Mouse (Mus musculus) midbrain, embryonic 16.5 days (tissue): ENCODE results near the gene Pmfbp1. TPM values are rescaled to one million over a fixed set of nuclear protein-coding genes. Genes with fewer than 3 reads are reported as not detected.
A peak's percentile ranks its signal among the peaks of the same experiment; 100 is the strongest.

Experiments used
- ATAC-seq: fragments of 200-750 bp; cut with Nextera tagmentation; 2 replicates; pipeline ENCODE4 v1.8.0; 2017; ENCODE audit warnings: moderate TSS enrichment
- H3K27ac ChIP-seq: fragments of 300-500 bp; sonication (generic); 2 replicates; pipeline ENCODE4 v1.5.1; 2014; ENCODE audit warnings: mild to moderate bottlenecking, low read length, mixed read lengths
- H3K27me3 ChIP-seq: fragments of 300-500 bp; sonication (generic); 2 replicates; pipeline ENCODE4 v1.6.1; 2014; ENCODE audit warnings: low read depth, low read length, mixed read lengths; ENCODE audit not compliant: control insufficient read depth, insufficient read depth
- H3K36me3 ChIP-seq: fragments of 300-500 bp; sonication (generic); 2 replicates; pipeline ENCODE4 v1.6.1; 2014; ENCODE audit warnings: mild to moderate bottlenecking, low read length, moderate library complexity, mixed read lengths; ENCODE audit not compliant: control insufficient read depth, insufficient read depth
- H3K4me1 ChIP-seq: fragments of 300-500 bp; sonication (generic); 2 replicates; pipeline ENCODE4 v1.6.1; 2014; ENCODE audit warnings: mild to moderate bottlenecking, low read length, mixed read lengths; ENCODE audit not compliant: control insufficient read depth, insufficient read depth
- H3K4me2 ChIP-seq: fragments of 300-500 bp; sonication (generic); 2 replicates; pipeline ENCODE4 v1.6.1; 2014; ENCODE audit warnings: mild to moderate bottlenecking, low read length, mixed read lengths
- H3K4me3 ChIP-seq: fragments of 300-500 bp; sonication (generic); 2 replicates; pipeline ENCODE4 v1.5.1; 2014; ENCODE audit warnings: low read depth, mild to moderate bottlenecking, low read length, moderate library complexity, mixed read lengths
- H3K9ac ChIP-seq: fragments of 300-500 bp; sonication (generic); 2 replicates; pipeline ENCODE4 v1.6.1; 2014; ENCODE audit warnings: low read depth, low read length, mixed read lengths
- H3K9me3 ChIP-seq: fragments of 300-500 bp; sonication (generic); replicated peaks from 2 replicates; pipeline ENCODE4 v1.6.1; 2014; ENCODE audit warnings: mild to moderate bottlenecking, low read length, mixed read lengths; ENCODE audit not compliant: control insufficient read depth, poor library complexity, severe bottlenecking
- WGBS: fragments of 180-500 bp; shearing (Covaris S2); extraction: QIAGEN DNeasy Blood & Tissue Kit; methylation state at CpG from one replicate; pipeline ENCODE4 v1.1.7; 2014; 5-methylcytosine and 5-hydroxymethylcytosine counted together
- polyA plus RNA-seq: library from polyadenylated mRNA; unstranded; fragments of >200 nt; fragmentation: Nextera tagmentation; extraction: Ambion mirVana; gene quantifications from 2 replicates; pipeline ENCODE4 v1.2.1, GENCODE M21; 2015

Gene Pmfbp1
- polyA plus RNA-seq, 1 experiment from 2014 or later, result 2.1 TPM

GRCm38 (mm10) chr8:109465056-109465455 is 28.8 kb upstream of the Pmfbp1 start:
- Histone ChIP-seq H3K27ac (peak overlapping the region; percentile 92), H3K36me3 (no peaks in the 10 kb centered on the region), H3K9ac (0 out of 2 replicates have a peak overlapping the region, but pooled peaks have one; percentile 6), H3K4me1 (peaks cover 56% of the 10 kb centered on the region), H3K27me3 (no peaks in the 10 kb centered on the region), H3K9me3 (no peaks in the 10 kb centered on the region), H3K4me3 (no peak overlapping the region), H3K4me2 (peak overlapping the region; percentile 23; the same call in 1 of the 2 replicates)
- 0 out of 2 replicates have a peak, but pooled peaks have one; percentile 36 for ATAC-seq
- WGBS, result 35% methylated on average over 3 of the region's 3 CpGs

- Histone ChIP-seq H3K27me3 (no peaks in the 10 kb centered on the region), H3K36me3 (no peaks in the 10 kb centered on the region), H3K9ac (peak overlapping the region; percentile 6; the same call in 1 of the 2 replicates), H3K9me3 (no peaks in the 10 kb centered on the region), H3K4me3 (no peak overlapping the region), H3K4me2 (no peak overlapping the region), H3K27ac (peak overlapping the region; percentile 92), H3K4me1 (peaks cover 56% of the 10 kb centered on the region)
- 41% methylated on average over 3 of the region's 3 CpGs for WGBS
- ATAC-seq, result no peak
These were observed 28.1 kb upstream of the Pmfbp1 start for GRCm38 (mm10) chr8:109465761-109466160.

GRCm38 (mm10) chr8:109467516-109467915 is 26.3 kb upstream of the Pmfbp1 start:
- H3K4me3 ChIP-seq, result no peak overlapping the region
- 18% methylated on average over 5 of the region's 5 CpGs for WGBS
- H3K9me3 ChIP-seq, result no peaks in the 10 kb centered on the region
- H3K27ac ChIP-seq, result no peak overlapping the region
- no peak overlapping the region for H3K9ac ChIP-seq
- peaks cover 58% of the 10 kb centered on the region for H3K4me1 ChIP-seq
- H3K4me2 ChIP-seq, result no peak overlapping the region
- no peaks in the 10 kb centered on the region for H3K27me3 ChIP-seq
- no peaks in the 10 kb centered on the region for H3K36me3 ChIP-seq
- 0 out of 2 replicates have a peak, but pooled peaks have one; percentile 61 for ATAC-seq

DNA sequence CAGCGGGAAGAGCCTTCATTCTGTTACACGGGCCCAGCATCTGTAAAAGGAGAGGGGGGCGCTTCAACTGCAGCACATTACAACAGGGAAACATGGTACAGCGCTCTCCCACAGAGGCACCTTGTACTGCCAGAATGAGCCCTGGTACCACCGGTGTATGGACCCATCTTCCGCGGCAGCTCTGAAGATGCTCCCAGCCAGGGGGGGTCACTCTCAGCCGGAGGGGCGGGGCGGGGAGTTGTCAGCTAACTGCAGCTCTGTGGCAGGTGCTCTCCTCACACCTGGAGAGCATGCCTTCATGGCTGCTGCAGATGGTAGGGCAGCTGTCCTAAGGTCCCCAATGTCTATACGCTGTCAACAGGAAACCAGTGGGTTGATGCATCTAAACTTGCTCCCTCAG is 25.7 kb upstream of the Pmfbp1 start:
- ATAC-seq, result no peak
- no peak overlapping the region for H3K9ac ChIP-seq
- WGBS, result 78% methylated on average over 11 of the region's 11 CpGs
- H3K9me3 ChIP-seq, result no peaks in the 10 kb centered on the region
- H3K4me1 ChIP-seq, result peaks cover 60% of the 10 kb centered on the region
- H3K4me3 ChIP-seq, result no peak overlapping the region
- H3K36me3 ChIP-seq, result no peaks in the 10 kb centered on the region
- H3K4me2 ChIP-seq, result no peak overlapping the region
- no peaks in the 10 kb centered on the region for H3K27me3 ChIP-seq
- peak overlapping the region; percentile 3; the same call in 1 of the 2 replicates for H3K27ac ChIP-seq

GRCm38 (mm10) chr8:109471876-109472275 is 22.0 kb upstream of the Pmfbp1 start:
- peaks cover 33% of the 10 kb centered on the region for H3K4me1 ChIP-seq
- no peaks in the 10 kb centered on the region for H3K27me3 ChIP-seq
- H3K9ac ChIP-seq, result no peak overlapping the region
- no peak overlapping the region for H3K4me3 ChIP-seq
- H3K36me3 ChIP-seq, result no peaks in the 10 kb centered on the region
- WGBS, result 80% methylated on average over 6 of the region's 6 CpGs
- no peak overlapping the region for H3K4me2 ChIP-seq
- no peak overlapping the region for H3K27ac ChIP-seq
- ATAC-seq, result no peak
- no peaks in the 10 kb centered on the region for H3K9me3 ChIP-seq

- 84% methylated on average over 8 of the region's 8 CpGs for WGBS
- Histone ChIP-seq H3K27ac (peak overlapping the region; percentile 50; the same call in 1 of the 2 replicates), H3K9ac (no peak overlapping the region)
These were observed 21.4 kb upstream of the Pmfbp1 start for GRCm38 (mm10) chr8:109472400-109472799.

DNA sequence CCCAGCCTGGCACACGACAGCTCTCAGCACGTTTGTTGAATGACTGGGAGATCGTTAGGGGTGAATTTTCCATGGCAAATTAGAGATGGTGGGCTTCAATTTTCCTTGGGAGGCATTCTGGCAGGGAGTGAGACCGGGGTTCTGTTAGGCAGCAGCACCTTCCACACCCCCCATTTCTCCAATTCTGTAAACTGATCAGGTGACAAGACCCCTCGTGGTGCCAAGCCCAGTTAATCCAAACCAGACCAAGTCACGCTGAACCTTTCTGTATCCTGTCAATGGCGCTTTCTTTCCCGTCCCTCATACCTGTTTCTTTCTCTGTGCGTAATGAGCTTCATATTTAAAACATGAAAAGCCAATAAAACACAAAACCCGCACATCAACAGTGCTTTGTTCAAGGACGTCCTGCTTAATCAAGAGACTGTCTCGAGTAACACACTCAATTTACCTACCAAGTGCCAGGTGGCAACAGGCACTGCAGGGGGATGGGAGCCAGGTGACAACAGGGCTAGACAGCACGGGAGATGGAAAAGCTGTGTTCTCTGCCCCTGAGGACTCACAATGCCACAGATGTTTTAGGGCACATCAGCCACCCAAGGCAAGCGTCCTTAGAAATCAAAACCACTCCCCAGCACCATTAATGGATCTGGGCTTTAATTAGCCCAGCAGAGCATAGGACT is 19.2 kb upstream of the Pmfbp1 start:
- Histone ChIP-seq H3K9me3 (no peaks in the 10 kb centered on the region), H3K27ac (no peak overlapping the region), H3K4me1 (peaks cover 20% of the 10 kb centered on the region), H3K4me2 (no peak overlapping the region), H3K36me3 (no peaks in the 10 kb centered on the region), H3K9ac (no peak overlapping the region), H3K4me3 (no peak overlapping the region), H3K27me3 (no peaks in the 10 kb centered on the region)
- WGBS, result 39% methylated on average over 14 of the region's 14 CpGs
- no peak for ATAC-seq

More at GRCm38 (mm10) chr8:109472400-109472799, 21.4 kb upstream of the Pmfbp1 start:
- no peaks in the 10 kb centered on the region for H3K36me3 ChIP-seq
- no peak for ATAC-seq
- H3K27me3 ChIP-seq, result no peaks in the 10 kb centered on the region
- H3K4me3 ChIP-seq, result no peak overlapping the region
- peaks cover 29% of the 10 kb centered on the region for H3K4me1 ChIP-seq
- no peaks in the 10 kb centered on the region for H3K9me3 ChIP-seq
- no peak overlapping the region for H3K4me2 ChIP-seq

DNA sequence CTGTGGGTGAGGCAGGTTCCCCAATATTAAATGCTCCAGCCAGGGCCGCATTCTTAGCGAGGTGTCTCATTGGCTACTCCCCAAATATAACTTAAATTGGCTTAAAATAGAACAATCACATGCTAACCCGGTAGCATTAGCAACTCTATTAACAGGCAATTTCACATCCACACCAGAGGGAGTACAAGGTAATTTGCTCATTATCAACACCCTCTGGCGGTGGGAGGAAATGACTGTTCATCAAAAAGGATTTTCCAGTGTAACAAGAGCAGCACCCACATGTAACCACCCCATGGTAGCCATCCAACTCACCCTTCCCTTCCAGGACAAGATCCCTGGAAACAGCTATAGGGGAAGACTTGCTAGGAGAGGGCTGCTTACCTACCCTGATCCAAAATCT is 18.4 kb upstream of the Pmfbp1 start:
- no peak for ATAC-seq
- Histone ChIP-seq H3K4me3 (no peak overlapping the region), H3K27me3 (no peaks in the 10 kb centered on the region), H3K4me1 (peaks cover 16% of the 10 kb centered on the region), H3K36me3 (no peaks in the 10 kb centered on the region), H3K9me3 (no peaks in the 10 kb centered on the region), H3K4me2 (no peak overlapping the region), H3K9ac (no peak overlapping the region), H3K27ac (no peak overlapping the region)
- 58% methylated on average over 4 of the region's 4 CpGs for WGBS

DNA sequence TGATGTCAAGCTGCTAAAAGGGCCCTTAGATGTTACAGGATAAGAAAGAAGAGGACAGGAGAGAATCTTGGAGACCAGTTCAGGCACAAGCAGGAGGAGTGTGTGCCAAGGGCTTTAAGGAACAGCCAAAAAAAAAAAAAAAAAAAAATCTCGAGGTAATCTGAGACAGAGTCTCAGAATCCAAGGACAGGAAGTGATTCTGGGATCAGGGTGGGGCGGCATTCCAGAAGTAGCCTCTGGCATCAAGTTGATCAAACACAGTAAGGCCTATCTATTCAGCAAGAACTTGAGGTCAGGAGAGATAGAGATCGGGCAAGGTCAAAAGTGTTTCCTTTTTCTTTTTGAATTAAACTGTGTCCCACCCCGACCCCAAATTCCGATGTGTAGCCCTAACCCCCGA is 15.2 kb upstream of the Pmfbp1 start:
- H3K4me1 ChIP-seq, result 0 out of 2 replicates have a peak, but pooled peaks cover 9% of the 10 kb centered on the region
- 81% methylated on average over 6 of the region's 6 CpGs for WGBS
- no peak overlapping the region for H3K4me2 ChIP-seq
- H3K27me3 ChIP-seq, result no peaks in the 10 kb centered on the region
- ATAC-seq, result no peak
- no peak overlapping the region for H3K4me3 ChIP-seq
- H3K9me3 ChIP-seq, result no peaks in the 10 kb centered on the region
- H3K9ac ChIP-seq, result no peak overlapping the region
- H3K36me3 ChIP-seq, result no peaks in the 10 kb centered on the region
- no peak overlapping the region for H3K27ac ChIP-seq
